Mouse (Mus musculus) heart, embryonic 14.5 days (tissue): Measurements from ENCODE around the gene Cenpp. TPM values are rescaled to one million over a fixed set of nuclear protein-coding genes. Genes with fewer than 3 reads are reported as not detected.

ENCODE experiments used
- ATAC-seq: fragments of 200-750 bp; cut with Nextera tagmentation; 2 replicates; pipeline ENCODE4 v1.8.0; 2017; ENCODE audit warnings: low read depth, moderate TSS enrichment; ENCODE audit not compliant: insufficient number of reproducible peaks, insufficient read depth, low FRiP score
- H3K27ac ChIP-seq, 2 experiments: fragments of 200-500 bp in 1 of 2; fragments of 300-500 bp in 1 of 2; sonication (generic) in 1 of 2; replicated peaks in 1 of 2; 2 replicates each; pipeline ENCODE4 v1.5.1; 2012 to 2014; ENCODE audit warnings: low read depth in 2 of 2, low read length in 2 of 2, control low read depth in 1 of 2, mild to moderate bottlenecking in 1 of 2, mixed read lengths in 1 of 2; ENCODE audit not compliant: control insufficient read depth in 1 of 2, insufficient read depth in 1 of 2
- H3K27me3 ChIP-seq: fragments of 300-500 bp; sonication (generic); 2 replicates; pipeline ENCODE4 v1.6.1; 2014; ENCODE audit warnings: mild to moderate bottlenecking, low read length, control low read depth; ENCODE audit not compliant: control insufficient read depth, insufficient read depth
- H3K36me3 ChIP-seq: fragments of 300-500 bp; sonication (generic); 2 replicates; pipeline ENCODE4 v1.6.1; 2014; ENCODE audit warnings: mild to moderate bottlenecking, control low read depth, low read length, mixed read lengths; ENCODE audit not compliant: control insufficient read depth, insufficient read depth
- H3K4me1 ChIP-seq, 2 experiments: fragments of 200-500 bp in 1 of 2; fragments of 300-500 bp in 1 of 2; sonication (generic) in 1 of 2; 2 replicates each; pipeline ENCODE4 v1.6.1; 2012 to 2014; ENCODE audit warnings: low read length in 2 of 2, control low read depth in 1 of 2, mixed read lengths in 1 of 2; ENCODE audit not compliant: control insufficient read depth in 2 of 2, insufficient read depth in 2 of 2
- H3K4me2 ChIP-seq: fragments of 300-500 bp; sonication (generic); 2 replicates; pipeline ENCODE4 v1.6.1; 2014; ENCODE audit warnings: mild to moderate bottlenecking, low read length
- H3K4me3 ChIP-seq, 2 experiments: fragments of 200-500 bp in 1 of 2; fragments of 300-500 bp in 1 of 2; sonication (generic) in 1 of 2; 2 replicates each; pipeline ENCODE4 v1.5.1; 2012 to 2014; ENCODE audit warnings: low read length in 2 of 2, mild to moderate bottlenecking in 2 of 2, control low read depth in 1 of 2, low read depth in 1 of 2, moderate library complexity in 1 of 2; ENCODE audit not compliant: control insufficient read depth in 1 of 2, insufficient read depth in 1 of 2
- H3K9ac ChIP-seq: fragments of 300-500 bp; sonication (generic); 2 replicates; pipeline ENCODE4 v1.6.1; 2014; ENCODE audit warnings: mild to moderate bottlenecking, low read length
- H3K9me3 ChIP-seq: fragments of 300-500 bp; sonication (generic); 2 replicates; pipeline ENCODE4 v1.6.1; 2016; ENCODE audit warnings: low read length, control low read depth; ENCODE audit not compliant: control insufficient read depth
- WGBS: fragments of 180-500 bp; shearing (Covaris S2); extraction: QIAGEN DNeasy Blood & Tissue Kit; methylation state at CpG from one replicate; pipeline ENCODE4 v1.1.7; 2014; 5-methylcytosine and 5-hydroxymethylcytosine counted together
- polyA plus RNA-seq: library from polyadenylated mRNA; unstranded; fragments of >200 nt; fragmentation: Nextera tagmentation; extraction: Ambion mirVana; gene quantifications from 2 replicates; pipeline ENCODE4 v1.2.1, GENCODE M21; 2014

Cenpp gene
- polyA plus RNA-seq, 1 experiment from 2014 or later: 27.5 TPM

- H3K36me3 ChIP-seq: peaks cover 50% of the 10 kb centered on the region
- H3K4me3 ChIP-seq: no peak overlapping the region
- H3K9ac ChIP-seq: no peak overlapping the region
- WGBS: 96% methylated on average over 2 of the region's 2 CpGs
- no peak overlapping the region for H3K4me2 ChIP-seq
- no peak overlapping the region for H3K27ac ChIP-seq
- no peak for ATAC-seq
- H3K27me3 ChIP-seq: no peaks in the 10 kb centered on the region
- peaks cover 5 to 24% of the 10 kb centered on the region in 2 experiments for H3K4me1 ChIP-seq
- H3K9me3 ChIP-seq: no peaks in the 10 kb centered on the region
Observed at GRCm38 (mm10) chr13:49433268-49434029, 219.1 kb downstream of the Cenpp start.

DNA sequence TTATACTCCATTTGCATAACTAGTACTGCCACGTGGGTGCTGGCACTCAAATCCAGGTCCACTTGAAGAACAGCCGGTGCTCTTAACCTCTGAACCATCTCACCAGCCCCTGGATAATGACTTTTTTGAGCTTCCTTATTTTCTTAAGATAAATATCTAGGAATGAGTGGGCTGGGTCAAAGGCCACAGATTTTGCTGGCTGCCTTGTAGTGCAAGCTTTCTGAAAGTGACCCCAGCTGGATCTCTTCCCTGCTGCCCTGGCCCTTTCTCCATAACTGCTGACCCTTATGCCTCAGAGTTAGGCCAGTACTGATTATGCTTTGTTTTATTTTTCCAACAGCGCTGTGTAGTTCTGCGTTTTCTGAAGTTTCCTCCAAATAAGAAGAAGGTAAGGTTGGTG lies 222.1 kb downstream of the Cenpp start:
- Histone ChIP-seq H3K9ac (no peak overlapping the region), H3K36me3 (peaks cover 23% of the 10 kb centered on the region), H3K4me2 (no peak overlapping the region), H3K27me3 (no peaks in the 10 kb centered on the region), H3K27ac (no peak overlapping the region), H3K4me3 (no peak overlapping the region), H3K9me3 (no peaks in the 10 kb centered on the region), H3K4me1 (peaks cover 5 to 20% of the 10 kb centered on the region in 2 experiments)
- 57% methylated on average over 4 of the region's 4 CpGs for WGBS
- no peak for ATAC-seq

DNA sequence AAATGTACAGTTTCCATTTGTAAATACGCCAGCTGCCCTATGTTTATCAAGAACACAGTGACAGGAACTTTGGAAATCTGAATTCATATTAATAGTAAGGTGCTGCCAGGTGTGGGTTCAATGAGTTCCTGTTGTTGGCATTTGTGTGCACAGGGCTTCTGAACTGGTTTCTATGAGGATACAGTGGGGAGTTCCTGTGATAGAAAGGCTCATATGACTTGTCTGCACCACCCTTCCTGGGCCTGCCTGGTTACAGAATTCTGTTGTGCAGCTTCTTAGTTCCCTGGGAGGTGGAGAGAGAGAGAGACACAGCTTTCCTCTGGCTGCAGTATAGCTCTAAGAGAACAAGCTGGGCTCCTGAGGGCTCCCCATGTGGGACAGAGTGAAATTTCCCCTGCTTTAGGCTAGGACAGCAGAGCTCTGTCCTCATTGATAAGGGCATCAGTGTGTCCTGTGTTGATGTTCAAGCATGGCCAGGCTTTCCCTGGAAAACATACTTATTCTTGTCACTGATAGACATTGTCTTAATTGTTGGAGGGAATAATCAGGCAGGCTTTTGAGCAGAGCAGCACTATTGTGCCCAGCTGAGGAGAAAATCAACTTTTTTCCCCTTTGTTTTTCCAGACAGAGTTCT lies 224.4 kb downstream of the Cenpp start:
- WGBS: 84% methylated on average over 1 of the region's 1 CpGs
- Histone ChIP-seq H3K27me3 (no peaks in the 10 kb centered on the region), H3K4me3 (no peak overlapping the region), H3K4me2 (no peak overlapping the region), H3K4me1 (peaks cover 5 to 19% of the 10 kb centered on the region in 2 experiments), H3K27ac (no peak overlapping the region), H3K9me3 (no peaks in the 10 kb centered on the region), H3K36me3 (peaks cover 9% of the 10 kb centered on the region), H3K9ac (no peak overlapping the region)
- ATAC-seq: no peak

DNA sequence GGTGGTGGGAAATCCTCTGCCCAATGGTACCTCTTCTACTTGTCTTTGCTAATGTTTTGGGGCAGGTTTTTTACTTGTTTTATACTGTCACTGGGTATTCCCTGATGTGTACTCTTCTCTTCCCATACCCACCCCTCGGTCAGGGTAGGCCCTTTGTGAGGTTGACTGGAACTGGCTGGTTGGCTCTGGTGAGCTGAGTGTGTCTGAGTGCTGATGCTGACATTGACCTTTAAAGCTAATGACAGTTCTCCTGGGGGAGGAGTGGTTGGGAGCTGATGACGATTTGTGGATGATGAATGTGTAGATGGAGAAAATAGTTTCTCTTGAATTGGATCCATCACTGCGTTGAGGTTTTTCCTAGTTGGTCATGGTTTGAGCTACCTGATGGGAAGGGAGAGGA lies 225.8 kb downstream of the Cenpp start:
- WGBS: 76% methylated on average over 3 of the region's 3 CpGs
- H3K9me3 ChIP-seq: no peaks in the 10 kb centered on the region
- no peak overlapping the region for H3K4me3 ChIP-seq
- no peak overlapping the region for H3K9ac ChIP-seq
- H3K27me3 ChIP-seq: no peaks in the 10 kb centered on the region
- no peak for ATAC-seq
- H3K4me2 ChIP-seq: no peak overlapping the region
- H3K36me3 ChIP-seq: no peaks in the 10 kb centered on the region
- H3K27ac ChIP-seq: no peak overlapping the region
- peaks cover 18 to 33% of the 10 kb centered on the region in 2 experiments for H3K4me1 ChIP-seq

- no peak overlapping the region for H3K27ac ChIP-seq
- peaks cover 17% of the 10 kb centered on the region in 2 experiments; a peak in 3 of 4 replicates for H3K4me1 ChIP-seq
- no peak for ATAC-seq
- H3K4me2 ChIP-seq: peak overlapping the region; percentile 92
- no peaks in the 10 kb centered on the region for H3K9me3 ChIP-seq
- H3K27me3 ChIP-seq: no peaks in the 10 kb centered on the region
- 22% methylated on average over 4 of the region's 4 CpGs for WGBS
- H3K36me3 ChIP-seq: no peaks in the 10 kb centered on the region
- H3K9ac ChIP-seq: peak overlapping the region; percentile 87
- peak overlapping the region; percentile 89 to 97 for H3K4me3 ChIP-seq
Observed at GRCm38 (mm10) chr13:49421959-49422358, 230.6 kb downstream of the Cenpp start.

DNA sequence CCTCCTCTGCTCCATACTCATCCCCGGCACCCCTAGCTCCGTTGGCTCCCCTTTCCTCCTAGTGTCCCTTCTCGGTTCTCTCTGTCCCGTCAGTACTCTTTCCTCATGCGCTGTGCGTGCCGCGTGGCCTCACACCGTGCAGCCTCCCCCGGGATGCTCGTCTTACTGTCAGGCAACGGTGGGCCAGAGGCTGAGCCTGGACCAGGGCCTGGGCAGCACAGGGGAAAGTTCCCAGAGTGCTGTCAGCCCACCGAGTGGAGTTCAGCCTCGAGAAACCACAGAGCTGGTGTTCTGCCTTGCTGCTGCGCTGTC lies 231.0 kb downstream of the Cenpp start:
- under 1% methylated on average over 15 of the region's 15 CpGs for WGBS
- Histone ChIP-seq H3K36me3 (no peaks in the 10 kb centered on the region), H3K27me3 (no peaks in the 10 kb centered on the region), H3K4me1 (peaks cover 15 to 16% of the 10 kb centered on the region in 2 experiments; a peak in 3 of 4 replicates), H3K9me3 (no peaks in the 10 kb centered on the region), H3K9ac (peak overlapping the region; percentile 87), H3K27ac (peak overlapping the region; percentile 40 to 71; a peak in 3 of 4 replicates), H3K4me3 (peak overlapping the region; percentile 89 to 97), H3K4me2 (peak overlapping the region; percentile 92)
- ATAC-seq: no peak

GRCm38 (mm10) chr13:49420754-49421605 lies 231.6 kb downstream of the Cenpp start, which contains the start of gene Ippk:
TSS of gene Ippk (plus strand) at chr13:49421249.
- Histone ChIP-seq H3K36me3 (no peaks in the 10 kb centered on the region), H3K4me3 (peak within 1 kb of the TSS; percentile 89 to 97), H3K27me3 (no peaks in the 10 kb centered on the region), H3K4me1 (peaks cover 15 to 16% of the 10 kb centered on the region in 2 experiments; a peak in 3 of 4 replicates), H3K4me2 (peak within 1 kb of the TSS; percentile 92), H3K27ac (peak within 1 kb of the TSS; percentile 82 to 90), H3K9ac (peak within 1 kb of the TSS; percentile 87), H3K9me3 (no peaks in the 10 kb centered on the region)
- WGBS: under 1% methylated on average over 68 of the region's 69 CpGs
- peak; percentile 98 for ATAC-seq
